Mouse (Mus musculus) cerebellum, adult 11 months (tissue): Measurements from ENCODE around the gene Cfap58.

Experiments
- DNase-seq: peaks from one replicate; pipeline ENCODE4 v3.0.0; 2022

Gene Cfap58

GRCm38 (mm10) chr19:47918016-47918415, 19.5 kb upstream of the Cfap58 start:
- no peak for DNase-seq

GRCm38 (mm10) chr19:47918455-47919101, 18.9 kb upstream of the Cfap58 start:
- DNase-seq: no peak

- DNase-seq: no peak
These were observed 18.1 kb upstream of the Cfap58 start, which contains the start of the genes Cfap43 and Itprip for GRCm38 (mm10) chr19:47919126-47919965. Gene Cfap43, minus strand, starts transcription at chr19:47919287. Gene Itprip, minus strand, starts transcription at chr19:47919299.

- no peak for DNase-seq
These were observed 17.5 kb upstream of the Cfap58 start for GRCm38 (mm10) chr19:47919966-47920375.

GRCm38 (mm10) chr19:47925819-47926218, 11.7 kb upstream of the Cfap58 start:
- DNase-seq: no peak

- DNase-seq: no peak
These were observed 10.4 kb upstream of the Cfap58 start for GRCm38 (mm10) chr19:47927032-47927431.

- no peak for DNase-seq
These were observed 8.4 kb upstream of the Cfap58 start for GRCm38 (mm10) chr19:47929043-47929442.

GRCm38 (mm10) chr19:47931982-47932638, 5.4 kb upstream of the Cfap58 start:
- no peak for DNase-seq

GRCm38 (mm10) chr19:47934146-47934545, 3.3 kb upstream of the Cfap58 start:
- DNase-seq: no peak

GRCm38 (mm10) chr19:47934636-47935238, 2.7 kb upstream of the Cfap58 start:
- DNase-seq: no peak

- no peak for DNase-seq
These were observed 1.9 kb upstream of the Cfap58 start for GRCm38 (mm10) chr19:47935530-47935929.

- no peak for DNase-seq
These were observed 985 bp upstream of the Cfap58 start for GRCm38 (mm10) chr19:47936490-47936889.

- no peak for DNase-seq
These were observed 537 bp upstream of the Cfap58 start for GRCm38 (mm10) chr19:47936938-47937337.

GRCm38 (mm10) chr19:47939361-47939760, 1.9 kb downstream of the Cfap58 start:
- DNase-seq: no peak

- no peak for DNase-seq
These were observed 9.5 kb downstream of the Cfap58 start for GRCm38 (mm10) chr19:47946821-47947465.

- no peak for DNase-seq
These were observed 13.5 kb downstream of the Cfap58 start for GRCm38 (mm10) chr19:47950946-47951345.

- no peak for DNase-seq
These were observed 15.7 kb downstream of the Cfap58 start for GRCm38 (mm10) chr19:47953169-47953568.

- no peak for DNase-seq
These were observed 20.7 kb downstream of the Cfap58 start for GRCm38 (mm10) chr19:47958181-47958580.

- no peak for DNase-seq
These were observed 31.7 kb downstream of the Cfap58 start for GRCm38 (mm10) chr19:47968993-47969659.

- no peak for DNase-seq
These were observed 33.6 kb downstream of the Cfap58 start for GRCm38 (mm10) chr19:47971066-47971465.

- DNase-seq: no peak
These were observed 40.7 kb downstream of the Cfap58 start for GRCm38 (mm10) chr19:47978109-47978701.

- no peak for DNase-seq
These were observed 42.0 kb downstream of the Cfap58 start for GRCm38 (mm10) chr19:47979446-47979845.
